Mouse (Mus musculus): Measurements from ENCODE around the gene B3glct. TPM values are rescaled to one million over a fixed set of nuclear protein-coding genes. Genes with fewer than 3 reads are reported as not detected.

B3glct gene
- polyA plus RNA-seq, 1 experiment from 2014 or later, result 11.4 TPM

- Histone ChIP-seq H3K36me3 (ENCODE audit: control insufficient read depth, insufficient read depth, low read length) (0 out of 2 replicates have a peak, but pooled peaks cover 4% of the 10 kb centered on the region), H3K4me3 (ENCODE audit: low read length) (no peak overlapping the region), H3K4me1 (ENCODE audit: control insufficient read depth, insufficient read depth, low read length) (no peaks in the 10 kb centered on the region), H3K4me2 (ENCODE audit: low read depth, low read length) (no peak overlapping the region), H3K9ac (ENCODE audit: low read depth, low read length) (no peak overlapping the region), H3K27me3 (replicated peaks; ENCODE audit: control insufficient read depth, insufficient read depth, low read length) (no peaks in the 10 kb centered on the region), H3K27ac (ENCODE audit: low read length) (no peak overlapping the region), H3K9me3 (ENCODE audit: control insufficient read depth, low read length) (peaks cover 2% of the 10 kb centered on the region; the same call in 1 of the 2 replicates)
- ATAC-seq, result no peak
- 90% methylated on average over 8 of the region's 8 CpGs for WGBS
These were observed 53.7 kb downstream of the B3glct start for GRCm38 (mm10) chr5:149731776-149732175.

GRCm38 (mm10) chr5:149737210-149737609, 59.2 kb downstream of the B3glct start:
- Histone ChIP-seq H3K36me3 (ENCODE audit: control insufficient read depth, insufficient read depth, low read length) (peaks cover 4% of the 10 kb centered on the region; the same call in 1 of the 2 replicates), H3K27me3 (replicated peaks; ENCODE audit: control insufficient read depth, insufficient read depth, low read length) (no peaks in the 10 kb centered on the region), H3K27ac (ENCODE audit: low read length) (no peak overlapping the region), H3K9ac (ENCODE audit: low read depth, low read length) (no peak overlapping the region), H3K4me1 (ENCODE audit: control insufficient read depth, insufficient read depth, low read length) (no peaks in the 10 kb centered on the region), H3K4me3 (ENCODE audit: low read length) (no peak overlapping the region), H3K4me2 (ENCODE audit: low read depth, low read length) (no peak overlapping the region), H3K9me3 (ENCODE audit: control insufficient read depth, low read length) (peaks cover 2% of the 10 kb centered on the region; the same call in 1 of the 2 replicates)
- WGBS, result 85% methylated on average over 1 of the region's 1 CpGs
- ATAC-seq, result no peak

- H3K27ac ChIP-seq (ENCODE audit: low read length), result no peak overlapping the region
- no peaks in the 10 kb centered on the region for H3K4me1 ChIP-seq (ENCODE audit: control insufficient read depth, insufficient read depth, low read length)
- peaks cover 4% of the 10 kb centered on the region; the same call in 1 of the 2 replicates for H3K36me3 ChIP-seq (ENCODE audit: control insufficient read depth, insufficient read depth, low read length)
- ATAC-seq, result no peak
- H3K9me3 ChIP-seq (ENCODE audit: control insufficient read depth, low read length), result no peaks in the 10 kb centered on the region
- H3K9ac ChIP-seq (ENCODE audit: low read depth, low read length), result no peak overlapping the region
- H3K4me3 ChIP-seq (ENCODE audit: low read length), result no peak overlapping the region
- WGBS, result 92% methylated on average over 7 of the region's 7 CpGs
- H3K27me3 ChIP-seq (replicated peaks; ENCODE audit: control insufficient read depth, insufficient read depth, low read length), result no peaks in the 10 kb centered on the region
- H3K4me2 ChIP-seq (ENCODE audit: low read depth, low read length), result no peak overlapping the region
These were observed 62.1 kb downstream of the B3glct start for GRCm38 (mm10) chr5:149740145-149740544.

- H3K4me3 ChIP-seq (ENCODE audit: low read length), result no peak overlapping the region
- no peak overlapping the region for H3K27ac ChIP-seq (ENCODE audit: low read length)
- H3K9ac ChIP-seq (ENCODE audit: low read depth, low read length), result no peak overlapping the region
- no peak for ATAC-seq
- H3K36me3 ChIP-seq (ENCODE audit: control insufficient read depth, insufficient read depth, low read length), result peaks cover 4% of the 10 kb centered on the region; the same call in 1 of the 2 replicates
- no peak overlapping the region for H3K4me2 ChIP-seq (ENCODE audit: low read depth, low read length)
- 77% methylated on average over 3 of the region's 3 CpGs for WGBS
- H3K4me1 ChIP-seq (ENCODE audit: control insufficient read depth, insufficient read depth, low read length), result no peaks in the 10 kb centered on the region
- no peaks in the 10 kb centered on the region for H3K9me3 ChIP-seq (ENCODE audit: control insufficient read depth, low read length)
- H3K27me3 ChIP-seq (replicated peaks; ENCODE audit: control insufficient read depth, insufficient read depth, low read length), result no peaks in the 10 kb centered on the region
These were observed 62.7 kb downstream of the B3glct start for GRCm38 (mm10) chr5:149740703-149741102.

- Histone ChIP-seq H3K4me2 (ENCODE audit: low read depth, low read length) (no peak overlapping the region), H3K9ac (ENCODE audit: low read depth, low read length) (no peak overlapping the region), H3K36me3 (ENCODE audit: control insufficient read depth, insufficient read depth, low read length) (peaks cover 4% of the 10 kb centered on the region; the same call in 1 of the 2 replicates), H3K4me1 (ENCODE audit: control insufficient read depth, insufficient read depth, low read length) (no peaks in the 10 kb centered on the region), H3K27me3 (replicated peaks; ENCODE audit: control insufficient read depth, insufficient read depth, low read length) (no peaks in the 10 kb centered on the region), H3K4me3 (ENCODE audit: low read length) (no peak overlapping the region), H3K27ac (ENCODE audit: low read length) (no peak overlapping the region), H3K9me3 (ENCODE audit: control insufficient read depth, low read length) (no peaks in the 10 kb centered on the region)
- no peak for ATAC-seq
- 91% methylated on average over 9 of the region's 9 CpGs for WGBS
These were observed 64.3 kb downstream of the B3glct start for GRCm38 (mm10) chr5:149742286-149742685.

- no peaks in the 10 kb centered on the region for H3K4me1 ChIP-seq (ENCODE audit: control insufficient read depth, insufficient read depth, low read length)
- H3K4me3 ChIP-seq (ENCODE audit: low read length), result no peak overlapping the region
- no peak overlapping the region for H3K9ac ChIP-seq (ENCODE audit: low read depth, low read length)
- H3K36me3 ChIP-seq (ENCODE audit: control insufficient read depth, insufficient read depth, low read length), result no peaks in the 10 kb centered on the region; the same call in 1 of the 2 replicates
- no peak overlapping the region for H3K27ac ChIP-seq (ENCODE audit: low read length)
- H3K27me3 ChIP-seq (replicated peaks; ENCODE audit: control insufficient read depth, insufficient read depth, low read length), result no peaks in the 10 kb centered on the region
- WGBS, result 93% methylated on average over 9 of the region's 9 CpGs
- no peak for ATAC-seq
- no peak overlapping the region for H3K4me2 ChIP-seq (ENCODE audit: low read depth, low read length)
- no peaks in the 10 kb centered on the region for H3K9me3 ChIP-seq (ENCODE audit: control insufficient read depth, low read length)
These were observed 67.0 kb downstream of the B3glct start for GRCm38 (mm10) chr5:149745079-149745478.

- Histone ChIP-seq H3K4me2 (ENCODE audit: low read depth, low read length) (no peak overlapping the region), H3K4me1 (ENCODE audit: control insufficient read depth, insufficient read depth, low read length) (no peaks in the 10 kb centered on the region), H3K9me3 (ENCODE audit: control insufficient read depth, low read length) (no peaks in the 10 kb centered on the region), H3K27ac (ENCODE audit: low read length) (no peak overlapping the region), H3K9ac (ENCODE audit: low read depth, low read length) (no peak overlapping the region), H3K36me3 (ENCODE audit: control insufficient read depth, insufficient read depth, low read length) (no peaks in the 10 kb centered on the region; the same call in 1 of the 2 replicates), H3K27me3 (replicated peaks; ENCODE audit: control insufficient read depth, insufficient read depth, low read length) (no peaks in the 10 kb centered on the region), H3K4me3 (ENCODE audit: low read length) (no peak overlapping the region)
- no peak for ATAC-seq
- WGBS, result 79% methylated on average over 27 of the region's 27 CpGs
These were observed 70.9 kb downstream of the B3glct start for GRCm38 (mm10) chr5:149748640-149749580.

- no peak overlapping the region for H3K27ac ChIP-seq (ENCODE audit: low read length)
- 79% methylated on average over 5 of the region's 5 CpGs for WGBS
- no peaks in the 10 kb centered on the region for H3K4me1 ChIP-seq (ENCODE audit: control insufficient read depth, insufficient read depth, low read length)
- no peak for ATAC-seq
- H3K36me3 ChIP-seq (ENCODE audit: control insufficient read depth, insufficient read depth, low read length), result no peaks in the 10 kb centered on the region; the same call in 1 of the 2 replicates
- H3K4me2 ChIP-seq (ENCODE audit: low read depth, low read length), result no peak overlapping the region
- no peak overlapping the region for H3K9ac ChIP-seq (ENCODE audit: low read depth, low read length)
- H3K4me3 ChIP-seq (ENCODE audit: low read length), result no peak overlapping the region
- H3K27me3 ChIP-seq (replicated peaks; ENCODE audit: control insufficient read depth, insufficient read depth, low read length), result no peaks in the 10 kb centered on the region
- no peaks in the 10 kb centered on the region for H3K9me3 ChIP-seq (ENCODE audit: control insufficient read depth, low read length)
These were observed 73.8 kb downstream of the B3glct start for GRCm38 (mm10) chr5:149751861-149752260.

- WGBS, result 88% methylated on average over 3 of the region's 3 CpGs
- Histone ChIP-seq H3K27ac (ENCODE audit: low read length) (no peak overlapping the region), H3K4me1 (ENCODE audit: control insufficient read depth, insufficient read depth, low read length) (no peaks in the 10 kb centered on the region), H3K27me3 (replicated peaks; ENCODE audit: control insufficient read depth, insufficient read depth, low read length) (no peaks in the 10 kb centered on the region), H3K9me3 (ENCODE audit: control insufficient read depth, low read length) (peaks cover 2% of the 10 kb centered on the region; the same call in 1 of the 2 replicates), H3K9ac (ENCODE audit: low read depth, low read length) (no peak overlapping the region), H3K36me3 (ENCODE audit: control insufficient read depth, insufficient read depth, low read length) (no peaks in the 10 kb centered on the region), H3K4me3 (ENCODE audit: low read length) (no peak overlapping the region), H3K4me2 (ENCODE audit: low read depth, low read length) (no peak overlapping the region)
- no peak for ATAC-seq
These were observed 75.0 kb downstream of the B3glct start for GRCm38 (mm10) chr5:149753073-149753472.

Measured in intestine, embryonic 16.5 days (tissue).